Mouse (Mus musculus): ENCODE results near the gene Mgat1. TPM values are rescaled to one million over a fixed set of nuclear protein-coding genes. Genes with fewer than 3 reads are reported as not detected.

Gene Mgat1
- polyA plus RNA-seq, 1 experiment: 45.8 TPM

GRCm38 (mm10) chr11:49202071-49202470, 41.9 kb upstream of the Mgat1 start:
- Histone ChIP-seq H3K36me3 (ENCODE audit: control insufficient read depth, insufficient read depth) (peaks cover 7% of the 10 kb centered on the region), H3K4me2 (ENCODE audit: low read depth) (peak overlapping the region; percentile 86), H3ac (ENCODE audit: control insufficient read depth, insufficient read length) (peak overlapping the region; percentile 51), H3K79me2 (ENCODE audit: control insufficient read depth, insufficient read depth) (peaks cover 41% of the 10 kb centered on the region), H3K27me3 (ENCODE audit: control insufficient read depth, insufficient read depth, insufficient read length) (no peaks in the 10 kb centered on the region), H3K4me3 (peak overlapping the region; percentile 90)
- no peak for TF ChIP-seq E2F4 (IDR thresholded peaks at IDR 0.05; ENCODE audit: insufficient read depth)
- TF ChIP-seq TCF12 (IDR thresholded peaks at IDR 0.05; ENCODE audit: insufficient read depth, poor library complexity, severe bottlenecking): no peak
- TF ChIP-seq SRF (IDR thresholded peaks at IDR 0.05; ENCODE audit: control insufficient read depth, insufficient read length, low read depth): no peak
- no peak for TF ChIP-seq USF1 (IDR thresholded peaks at IDR 0.05; ENCODE audit: low read depth)
- no peak for TF ChIP-seq MYOG (IDR thresholded peaks at IDR 0.05; ENCODE audit: control insufficient read depth in 1 of 3, insufficient read depth in 1 of 3, insufficient read length in 2 of 3, low read depth in 2 of 3)
- no peak for TF ChIP-seq POLR2A (IDR thresholded peaks at IDR 0.05; ENCODE audit: insufficient read length, low read depth)
- TF ChIP-seq MAX (IDR thresholded peaks at IDR 0.05; ENCODE audit: low read depth): no peak
- TF ChIP-seq REST (IDR thresholded peaks at IDR 0.05; ENCODE audit: insufficient read depth, insufficient read length): no peak
- TF ChIP-seq POLR2AphosphoS2 (IDR thresholded peaks at IDR 0.05; ENCODE audit: insufficient read length, low read depth): no peak
- TF ChIP-seq TCF3 (IDR thresholded peaks at IDR 0.05; ENCODE audit: insufficient read length, low read depth): no peak
- TF ChIP-seq CEBPB (IDR thresholded peaks at IDR 0.05; ENCODE audit: insufficient read depth, poor library complexity, severe bottlenecking): no peak
- no peak for TF ChIP-seq MYOD1 (IDR thresholded peaks at IDR 0.05; ENCODE audit: control insufficient read depth in 1 of 3, insufficient read length in 2 of 3, low read depth in 2 of 3)

GRCm38 (mm10) chr11:49202523-49203061, 41.4 kb upstream of the Mgat1 start:
- Histone ChIP-seq H3K79me2 (ENCODE audit: control insufficient read depth, insufficient read depth) (peaks cover 46% of the 10 kb centered on the region), H3K36me3 (ENCODE audit: control insufficient read depth, insufficient read depth) (peaks cover 7% of the 10 kb centered on the region), H3K4me2 (ENCODE audit: low read depth) (peak overlapping the region; percentile 86), H3ac (ENCODE audit: control insufficient read depth, insufficient read length) (peak overlapping the region; percentile 51), H3K27me3 (ENCODE audit: control insufficient read depth, insufficient read depth, insufficient read length) (no peaks in the 10 kb centered on the region), H3K4me3 (peak overlapping the region; percentile 90)
- TF ChIP-seq E2F4 (IDR thresholded peaks at IDR 0.05; ENCODE audit: insufficient read depth) (no peak), MAX (IDR thresholded peaks at IDR 0.05; ENCODE audit: low read depth) (no peak), POLR2AphosphoS2 (IDR thresholded peaks at IDR 0.05; ENCODE audit: insufficient read length, low read depth) (no peak), CEBPB (IDR thresholded peaks at IDR 0.05; ENCODE audit: insufficient read depth, poor library complexity, severe bottlenecking) (no peak), SRF (IDR thresholded peaks at IDR 0.05; ENCODE audit: control insufficient read depth, insufficient read length, low read depth) (no peak), USF1 (IDR thresholded peaks at IDR 0.05; ENCODE audit: low read depth) (no peak), TCF3 (IDR thresholded peaks at IDR 0.05; ENCODE audit: insufficient read length, low read depth) (no peak), MYOG (IDR thresholded peaks at IDR 0.05; ENCODE audit: control insufficient read depth in 1 of 3, insufficient read depth in 1 of 3, insufficient read length in 2 of 3, low read depth in 2 of 3) (no peak), TCF12 (IDR thresholded peaks at IDR 0.05; ENCODE audit: insufficient read depth, poor library complexity, severe bottlenecking) (no peak), POLR2A (IDR thresholded peaks at IDR 0.05; ENCODE audit: insufficient read length, low read depth) (no peak), MYOD1 (IDR thresholded peaks at IDR 0.05; ENCODE audit: control insufficient read depth in 1 of 3, insufficient read length in 2 of 3, low read depth in 2 of 3) (no peak), REST (IDR thresholded peaks at IDR 0.05; ENCODE audit: insufficient read depth, insufficient read length) (no peak)

- H3K27me3 ChIP-seq (ENCODE audit: control insufficient read depth, insufficient read depth, insufficient read length): no peaks in the 10 kb centered on the region
- H3K36me3 ChIP-seq (ENCODE audit: control insufficient read depth, insufficient read depth): peaks cover 7% of the 10 kb centered on the region
- H3K4me2 ChIP-seq (ENCODE audit: low read depth): peak within 1 kb of the TSS; percentile 86
- H3ac ChIP-seq (ENCODE audit: control insufficient read depth, insufficient read length): peak within 1 kb of the TSS; percentile 51
- H3K79me2 ChIP-seq (ENCODE audit: control insufficient read depth, insufficient read depth): peaks cover 53% of the 10 kb centered on the region
- peak within 1 kb of the TSS; percentile 90 for H3K4me3 ChIP-seq
- TF ChIP-seq USF1 (IDR thresholded peaks at IDR 0.05; ENCODE audit: low read depth) (peak; percentile 95), SRF (IDR thresholded peaks at IDR 0.05; ENCODE audit: control insufficient read depth, insufficient read length, low read depth) (no peak), MYOG (IDR thresholded peaks at IDR 0.05; ENCODE audit: control insufficient read depth in 1 of 3, insufficient read depth in 1 of 3, insufficient read length in 2 of 3, low read depth in 2 of 3) (peak in 1 of 3 experiments; percentile 24), E2F4 (IDR thresholded peaks at IDR 0.05; ENCODE audit: insufficient read depth) (peak; percentile 61), TCF3 (IDR thresholded peaks at IDR 0.05; ENCODE audit: insufficient read length, low read depth) (no peak), TCF12 (IDR thresholded peaks at IDR 0.05; ENCODE audit: insufficient read depth, poor library complexity, severe bottlenecking) (no peak), CEBPB (IDR thresholded peaks at IDR 0.05; ENCODE audit: insufficient read depth, poor library complexity, severe bottlenecking) (no peak), MAX (IDR thresholded peaks at IDR 0.05; ENCODE audit: low read depth) (no peak), POLR2A (IDR thresholded peaks at IDR 0.05; ENCODE audit: insufficient read length, low read depth) (peak; percentile 68), MYOD1 (IDR thresholded peaks at IDR 0.05; ENCODE audit: control insufficient read depth in 1 of 3, insufficient read length in 2 of 3, low read depth in 2 of 3) (no peak), REST (IDR thresholded peaks at IDR 0.05; ENCODE audit: insufficient read depth, insufficient read length) (no peak), POLR2AphosphoS2 (IDR thresholded peaks at IDR 0.05; ENCODE audit: insufficient read length, low read depth) (peak; percentile 72)
Measured at GRCm38 (mm10) chr11:49203129-49203768, 40.7 kb upstream of the Mgat1 start, which contains the start of gene Zfp62. TSS of gene Zfp62 (plus strand) at chr11:49203292.

- H3K79me2 ChIP-seq (ENCODE audit: control insufficient read depth, insufficient read depth): peaks cover 60% of the 10 kb centered on the region
- TF ChIP-seq TCF12 (IDR thresholded peaks at IDR 0.05; ENCODE audit: insufficient read depth, poor library complexity, severe bottlenecking): no peak
- no peak for TF ChIP-seq MYOD1 (IDR thresholded peaks at IDR 0.05; ENCODE audit: control insufficient read depth in 1 of 3, insufficient read length in 2 of 3, low read depth in 2 of 3)
- no peak for TF ChIP-seq POLR2AphosphoS2 (IDR thresholded peaks at IDR 0.05; ENCODE audit: insufficient read length, low read depth)
- no peak for TF ChIP-seq TCF3 (IDR thresholded peaks at IDR 0.05; ENCODE audit: insufficient read length, low read depth)
- no peak for TF ChIP-seq E2F4 (IDR thresholded peaks at IDR 0.05; ENCODE audit: insufficient read depth)
- TF ChIP-seq SRF (IDR thresholded peaks at IDR 0.05; ENCODE audit: control insufficient read depth, insufficient read length, low read depth): no peak
- peak; percentile 3 for TF ChIP-seq POLR2A (IDR thresholded peaks at IDR 0.05; ENCODE audit: insufficient read length, low read depth)
- no peak for TF ChIP-seq CEBPB (IDR thresholded peaks at IDR 0.05; ENCODE audit: insufficient read depth, poor library complexity, severe bottlenecking)
- TF ChIP-seq USF1 (IDR thresholded peaks at IDR 0.05; ENCODE audit: low read depth): peak; percentile 75
- TF ChIP-seq REST (IDR thresholded peaks at IDR 0.05; ENCODE audit: insufficient read depth, insufficient read length): no peak
- TF ChIP-seq MAX (IDR thresholded peaks at IDR 0.05; ENCODE audit: low read depth): no peak
- H3K4me3 ChIP-seq: peak overlapping the region; percentile 90
- H3ac ChIP-seq (ENCODE audit: control insufficient read depth, insufficient read length): peak overlapping the region; percentile 51
- peak overlapping the region; percentile 72 for H3K4me2 ChIP-seq (ENCODE audit: low read depth)
- H3K27me3 ChIP-seq (ENCODE audit: control insufficient read depth, insufficient read depth, insufficient read length): no peaks in the 10 kb centered on the region
- peaks cover 7% of the 10 kb centered on the region for H3K36me3 ChIP-seq (ENCODE audit: control insufficient read depth, insufficient read depth)
Measured at GRCm38 (mm10) chr11:49203771-49204497, 40.1 kb upstream of the Mgat1 start.

All from myocyte (in vitro differentiated cells).